Mouse (Mus musculus): Measurements from ENCODE around the gene Taar9.
A peak's percentile ranks its signal among the peaks of the same experiment; 100 is the strongest.
"Not testable (repeated sequence)": the region's sequence is repeated elsewhere in the genome, so short reads cannot be mapped to it uniquely, and the experiment has no call there.

The Taar9 gene

DNA sequence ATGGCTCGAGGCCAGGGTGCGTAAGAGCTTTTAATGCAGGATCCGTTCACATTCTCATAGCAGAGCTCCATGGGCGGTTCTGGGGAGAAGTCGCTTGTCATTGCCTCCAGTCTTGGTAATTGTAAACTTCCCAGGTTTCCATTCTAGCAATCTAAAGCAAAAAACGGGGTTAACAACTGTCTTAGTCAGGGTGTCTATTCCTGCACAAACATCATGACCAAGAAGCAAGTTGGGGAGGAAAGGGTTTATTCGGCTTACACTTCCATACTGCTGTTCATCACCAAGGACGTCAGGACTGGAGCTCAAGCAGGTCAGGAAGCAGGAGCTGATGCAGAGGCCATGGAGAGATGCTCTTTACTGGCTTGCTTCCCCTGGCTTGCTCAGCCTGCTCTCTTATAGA is at the start of gene Taar9:
Gene Taar9 (minus strand): TSS at position 101 of the 400 bp plus-strand sequence.
- DNase-seq (ENCODE audit: low read depth) = not testable (repeated sequence)

DNA sequence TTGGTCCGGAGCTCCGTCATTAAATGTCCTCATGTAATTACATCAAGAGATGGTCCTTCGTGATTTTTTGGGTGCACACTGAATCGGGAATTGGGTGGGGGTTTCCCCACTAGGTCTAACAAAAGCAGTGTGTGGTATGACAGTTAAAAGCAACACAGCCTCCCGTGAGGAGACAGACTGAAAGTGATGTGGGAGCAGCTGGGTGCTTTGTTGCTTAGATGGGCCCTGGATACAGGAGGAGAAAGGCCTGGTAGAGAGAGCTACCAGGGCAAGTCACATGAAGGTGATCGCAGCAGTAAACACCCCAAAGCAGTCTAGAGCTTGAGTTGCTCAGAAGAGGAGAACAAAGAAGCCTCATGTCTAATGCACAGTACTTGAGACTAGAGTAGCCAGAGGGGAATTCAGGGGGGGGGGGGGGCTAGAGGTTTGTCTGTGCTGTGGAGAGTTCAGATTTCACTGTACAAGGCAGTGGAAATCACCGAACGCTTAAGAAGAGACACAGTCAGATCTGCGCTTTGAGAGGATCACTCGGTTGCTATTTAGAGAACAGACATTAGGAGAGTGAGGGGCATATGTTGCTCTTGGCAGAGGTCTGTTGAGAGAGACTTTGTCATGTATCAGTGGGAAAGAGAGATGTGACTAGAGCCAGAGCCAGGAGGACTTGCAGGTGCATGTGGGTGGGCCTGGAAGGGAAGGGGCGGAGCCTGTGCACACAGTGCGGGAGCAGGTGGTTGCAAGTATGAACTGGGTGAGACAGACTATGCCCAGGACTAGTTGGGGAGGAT is 49.3 kb upstream of the Taar9 start:
- DNase-seq (ENCODE audit: low read depth) = no peak

GRCm38 (mm10) chr10:24150086-24150485 is 40.8 kb upstream of the Taar9 start:
- DNase-seq (ENCODE audit: low read depth) = no peak

GRCm38 (mm10) chr10:24149135-24149781 is 39.9 kb upstream of the Taar9 start, which contains the start of gene Stx7:
Gene Stx7, plus strand, starts transcription at chr10:24149302.
- peak; percentile 88 for DNase-seq (ENCODE audit: low read depth)

DNA sequence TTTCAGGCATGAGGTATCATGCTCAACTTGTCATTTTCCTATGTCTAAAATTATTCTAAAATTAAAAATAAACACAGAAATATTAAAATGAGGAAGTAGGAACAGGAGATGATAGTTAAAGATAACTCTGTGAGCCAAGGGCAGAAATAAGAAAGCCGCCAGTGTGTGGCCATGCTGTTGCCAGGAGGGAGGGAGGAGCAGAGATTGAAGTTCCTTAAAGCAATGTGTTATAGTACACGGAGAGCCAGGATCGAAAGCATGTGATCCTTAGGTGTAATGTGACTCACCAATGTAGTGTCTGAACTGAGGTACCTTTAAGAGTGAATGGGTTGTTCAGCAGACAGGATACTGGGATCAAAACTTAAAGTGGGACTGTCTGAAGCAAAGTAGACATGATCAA is 33.4 kb upstream of the Taar9 start:
- no peak for DNase-seq (ENCODE audit: low read depth)

- DNase-seq (ENCODE audit: low read depth) = no peak
Measured at GRCm38 (mm10) chr10:24138623-24139261, 29.4 kb upstream of the Taar9 start.

DNA sequence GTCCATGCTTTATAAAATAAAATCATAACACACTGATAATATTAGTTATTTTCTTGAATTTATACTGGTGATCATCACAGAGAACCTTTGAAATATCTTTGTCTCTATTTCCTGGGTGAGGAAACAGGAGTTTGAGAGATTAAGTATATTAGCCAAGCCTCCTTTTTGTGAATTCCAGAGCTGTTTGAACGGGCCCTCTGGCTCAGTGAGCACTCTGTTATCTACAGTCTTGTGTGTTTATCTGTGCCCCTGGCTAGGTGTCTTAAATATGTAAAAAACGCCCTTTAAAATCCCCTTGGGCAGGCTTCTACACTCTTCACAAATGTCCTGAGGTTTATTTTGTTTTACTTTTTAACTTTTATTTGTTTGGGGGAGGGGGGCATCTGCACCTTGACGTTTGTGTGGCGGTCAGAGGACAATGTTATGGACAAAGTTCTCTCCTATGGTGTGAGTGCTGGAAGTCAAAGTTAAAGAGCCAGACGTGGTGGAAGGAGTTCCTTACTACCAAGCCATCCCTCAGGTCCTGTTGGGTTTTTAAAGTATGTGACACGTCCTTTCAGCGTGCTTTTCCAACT is 24.8 kb upstream of the Taar9 start:
- DNase-seq (ENCODE audit: low read depth) = no peak

DNA sequence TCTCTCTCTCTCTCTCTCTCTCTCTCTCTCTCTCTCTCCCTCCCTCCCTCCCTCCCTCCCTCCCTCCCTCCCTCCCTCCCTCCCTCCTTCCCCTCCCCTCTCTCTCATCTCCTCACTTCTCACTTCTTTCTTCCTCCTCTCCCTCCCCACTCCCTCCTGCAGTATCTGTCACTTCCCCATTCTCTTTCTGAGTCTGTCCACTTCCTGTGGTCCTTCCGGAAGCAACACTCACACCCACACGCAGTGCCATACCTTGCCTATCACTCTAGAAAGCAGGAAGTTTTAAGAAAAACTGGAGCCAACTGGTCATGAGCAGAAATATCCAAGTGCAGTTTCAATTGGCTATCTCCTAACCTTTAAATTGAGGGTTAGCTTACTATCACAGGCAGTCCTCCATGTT is 23.8 kb upstream of the Taar9 start:
- DNase-seq (ENCODE audit: low read depth) = no peak

GRCm38 (mm10) chr10:24132273-24132672 is 22.9 kb upstream of the Taar9 start:
- DNase-seq (ENCODE audit: low read depth) = no peak

DNA sequence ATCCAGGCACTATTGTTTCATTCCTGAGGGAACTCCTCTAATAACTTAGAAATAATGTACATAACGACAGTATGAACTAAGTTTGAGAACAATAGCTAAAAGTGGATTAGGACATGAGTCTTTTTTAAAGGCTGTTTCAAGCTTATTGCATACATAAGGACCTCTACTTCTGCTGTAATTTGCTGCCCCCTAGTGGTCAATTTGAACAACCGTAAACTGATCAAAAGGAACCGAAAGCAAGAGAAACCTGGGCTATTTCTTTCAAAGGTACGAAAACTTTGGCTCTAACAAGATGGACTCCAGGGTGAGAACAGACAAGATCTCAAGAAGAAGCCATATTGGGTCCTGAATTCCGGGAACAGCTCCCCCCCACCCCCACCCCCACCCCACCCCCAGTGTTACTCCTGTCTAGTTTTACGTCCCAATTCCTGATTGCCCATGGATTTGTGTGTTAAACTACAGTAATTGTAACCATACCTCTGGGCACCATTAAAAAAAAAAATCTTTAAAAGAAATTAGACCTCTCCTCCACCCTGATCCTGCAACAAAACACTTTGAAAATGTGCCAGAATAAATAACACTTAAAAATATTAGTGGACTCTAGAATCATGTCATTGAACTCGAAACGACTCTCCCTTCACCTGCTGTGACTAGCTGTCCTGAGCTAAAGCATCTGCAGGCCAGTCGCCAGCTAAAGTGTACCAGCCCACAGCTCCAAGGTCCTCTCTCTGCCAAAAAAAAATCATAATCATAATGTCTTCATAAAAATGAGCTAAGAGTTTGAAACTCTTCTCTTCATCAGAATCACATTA is 22.3 kb upstream of the Taar9 start:
- DNase-seq (ENCODE audit: low read depth) = peak; percentile 68

DNA sequence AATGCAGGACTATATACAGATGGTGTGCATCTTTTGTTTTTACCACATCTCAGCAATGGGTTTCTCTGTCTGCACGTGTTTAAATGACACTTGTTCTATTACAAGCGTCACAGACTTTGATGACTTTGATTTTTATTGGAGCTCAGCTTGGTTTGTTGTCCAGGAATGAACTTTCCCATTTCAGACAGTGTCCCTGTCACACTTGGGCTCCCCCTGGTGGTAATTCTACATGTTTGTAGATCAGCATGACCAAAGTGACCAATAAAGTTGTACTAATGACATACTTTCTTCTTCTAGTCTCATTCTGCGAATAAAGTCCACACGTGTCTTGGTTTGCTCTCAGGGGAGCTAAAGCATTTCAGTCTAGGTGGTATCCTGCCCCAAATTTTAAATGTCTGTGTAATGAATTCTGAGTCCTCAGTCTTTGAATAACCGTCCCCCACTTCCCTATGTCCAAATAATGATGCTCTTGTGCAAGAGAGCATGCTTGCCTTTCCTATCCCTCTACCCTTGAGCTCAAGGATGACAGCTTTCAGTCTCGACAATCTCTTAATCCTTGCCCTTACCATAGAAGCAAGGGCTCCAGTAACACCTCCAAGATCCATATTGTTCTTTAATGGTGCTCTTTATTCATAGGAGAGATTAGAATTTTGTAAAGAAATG is 1.9 kb upstream of the Taar9 start:
- DNase-seq (ENCODE audit: low read depth) = no peak

- DNase-seq (ENCODE audit: low read depth) = no peak
Measured at GRCm38 (mm10) chr10:24108236-24108635, 1.1 kb downstream of the Taar9 start.

- DNase-seq (ENCODE audit: low read depth) = no peak
Measured at GRCm38 (mm10) chr10:24107747-24108146, 1.6 kb downstream of the Taar9 start.

- DNase-seq (ENCODE audit: low read depth) = not testable (repeated sequence)
Measured at GRCm38 (mm10) chr10:24103299-24103698, 6.0 kb downstream of the Taar9 start.

- not testable (repeated sequence) for DNase-seq (ENCODE audit: low read depth)
Measured at GRCm38 (mm10) chr10:24101812-24102211, 7.5 kb downstream of the Taar9 start, which contains the start of gene Taar8c. Gene Taar8c, minus strand, starts transcription at chr10:24101912.

DNA sequence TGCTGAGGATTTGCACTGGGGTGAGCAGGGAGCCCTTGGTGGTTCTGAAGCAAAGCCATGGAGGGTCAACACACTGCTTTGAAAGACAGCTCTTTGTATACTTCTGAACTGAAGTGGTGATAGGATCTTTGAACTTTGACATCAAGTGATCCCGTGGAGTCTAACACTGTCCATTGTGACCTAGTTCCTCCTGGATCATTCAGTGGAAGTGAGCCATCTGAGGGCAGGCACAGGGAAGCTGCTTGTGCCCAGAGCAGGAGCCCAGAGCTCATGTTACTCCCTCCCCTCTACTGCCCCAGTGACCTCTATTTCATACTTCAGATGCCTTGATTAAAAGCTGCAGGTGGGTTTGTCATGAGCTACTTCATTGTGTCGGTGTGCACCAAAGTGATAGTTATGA is 12.3 kb downstream of the Taar9 start:
- DNase-seq (ENCODE audit: low read depth) = not testable (repeated sequence)

- DNase-seq (ENCODE audit: low read depth) = no peak
Measured at GRCm38 (mm10) chr10:24092194-24092593, 17.1 kb downstream of the Taar9 start, which contains the start of gene Taar8b. Gene Taar8b, minus strand, starts transcription at chr10:24092294.

DNA sequence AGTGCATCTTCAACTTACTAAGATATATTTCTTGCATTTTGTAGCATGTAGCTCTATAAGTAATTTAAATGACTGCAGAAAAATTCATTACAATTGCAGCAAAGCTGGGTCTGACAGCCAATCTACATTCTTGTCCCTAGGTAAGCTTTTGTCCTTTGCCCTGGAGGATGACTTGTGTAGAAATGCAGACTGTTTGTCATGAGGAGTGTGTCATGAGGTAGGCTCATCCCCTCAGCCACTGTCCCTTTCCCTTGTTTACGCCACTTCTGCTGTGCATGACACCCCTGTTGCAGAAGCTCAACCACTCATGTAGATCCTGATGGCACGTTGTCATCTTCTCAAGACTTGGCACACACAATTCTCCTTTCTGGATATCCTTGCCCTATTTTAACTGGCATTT is 22.2 kb downstream of the Taar9 start:
- no peak for DNase-seq (ENCODE audit: low read depth)

- no peak for DNase-seq (ENCODE audit: low read depth)
Measured at GRCm38 (mm10) chr10:24086555-24086954, 22.8 kb downstream of the Taar9 start.

GRCm38 (mm10) chr10:24085936-24086335 is 23.4 kb downstream of the Taar9 start:
- DNase-seq (ENCODE audit: low read depth) = no peak

GRCm38 (mm10) chr10:24080166-24080565 is 29.2 kb downstream of the Taar9 start:
- peak; percentile 39 for DNase-seq (ENCODE audit: low read depth)

All from c-Kit-positive CD71-positive TER-119-negative erythroid progenitor cells, embryonic 14.5 days (primary cell).